Mouse (Mus musculus) liver, postnatal 0 days (tissue): ENCODE measurements around the gene Slco4c1. TPM values are rescaled to one million over a fixed set of nuclear protein-coding genes. Genes with fewer than 3 reads are reported as not detected.

ENCODE experiments used
- ATAC-seq: fragments of 200-750 bp; cut with Nextera tagmentation; 2 replicates; pipeline ENCODE4 v1.8.0; 2017; ENCODE audit warnings: mild to moderate bottlenecking, moderate library complexity
- DNase-seq: peaks from one replicate; pipeline ENCODE4 v3.0.0-alpha.2; 2016
- H3K27ac ChIP-seq: fragments of 300-500 bp; sonication (generic); 2 replicates; pipeline ENCODE4 v1.5.1; 2014; ENCODE audit warnings: antibody characterized with exemption, moderate library complexity, mild to moderate bottlenecking, low read depth
- H3K27me3 ChIP-seq: fragments of 300-500 bp; sonication (generic); 2 replicates; pipeline ENCODE4 v1.6.1; 2014; ENCODE audit warnings: low read length, control low read depth, mixed read lengths; ENCODE audit not compliant: insufficient read depth
- H3K36me3 ChIP-seq: fragments of 300-500 bp; sonication (generic); replicated peaks from 2 replicates; pipeline ENCODE4 v1.6.1; 2014; ENCODE audit warnings: mild to moderate bottlenecking, control low read depth, low read length, moderate library complexity, mixed read lengths; ENCODE audit not compliant: insufficient read depth
- H3K4me1 ChIP-seq: fragments of 300-500 bp; sonication (generic); 2 replicates; pipeline ENCODE4 v1.6.1; 2014; ENCODE audit warnings: antibody characterized with exemption, mild to moderate bottlenecking, control low read depth; ENCODE audit not compliant: insufficient read depth
- H3K4me2 ChIP-seq: fragments of 300-500 bp; sonication (generic); 2 replicates; pipeline ENCODE4 v1.6.1; 2014; ENCODE audit warnings: low read depth, mild to moderate bottlenecking, low read length, moderate library complexity, mixed read lengths
- H3K4me3 ChIP-seq: fragments of 300-500 bp; sonication (generic); 2 replicates; pipeline ENCODE4 v1.5.1; 2014; ENCODE audit warnings: low read depth, low read length
- H3K9ac ChIP-seq: fragments of 300-500 bp; sonication (generic); replicated peaks from 2 replicates; pipeline ENCODE4 v1.6.1; 2014; ENCODE audit warnings: mild to moderate bottlenecking, moderate library complexity
- H3K9me3 ChIP-seq: fragments of 300-500 bp; sonication (generic); 2 replicates; pipeline ENCODE4 v1.6.1; 2016; ENCODE audit warnings: mild to moderate bottlenecking, control low read depth, low read length, mixed read lengths
- CTCF ChIP-seq: sonication (generic); IDR thresholded peaks from 2 replicates; pipeline ENCODE4 v1.5.1; 2016; ENCODE audit warnings: antibody characterized with exemption, low read depth
- EP300 ChIP-seq: IDR thresholded peaks from 2 replicates; pipeline ENCODE4 v1.6.1; 2016; ENCODE audit warnings: antibody characterized with exemption, low read depth, mild to moderate bottlenecking
- WGBS: fragments of 180-500 bp; shearing (Covaris S2); extraction: QIAGEN DNeasy Blood & Tissue Kit; methylation state at CpG from one replicate; pipeline ENCODE4 v1.1.7; 2014; ENCODE audit not compliant: insufficient replicate concordance; 5-methylcytosine and 5-hydroxymethylcytosine counted together
- polyA plus RNA-seq: library from polyadenylated mRNA; unstranded; fragments of >200 nt; fragmentation: Nextera tagmentation; extraction: Ambion mirVana; gene quantifications from 2 replicates; pipeline ENCODE4 v1.2.1, GENCODE M21; 2015

Slco4c1 gene
- polyA plus RNA-seq, 1 experiment from 2014 or later = 1.8 TPM

DNA sequence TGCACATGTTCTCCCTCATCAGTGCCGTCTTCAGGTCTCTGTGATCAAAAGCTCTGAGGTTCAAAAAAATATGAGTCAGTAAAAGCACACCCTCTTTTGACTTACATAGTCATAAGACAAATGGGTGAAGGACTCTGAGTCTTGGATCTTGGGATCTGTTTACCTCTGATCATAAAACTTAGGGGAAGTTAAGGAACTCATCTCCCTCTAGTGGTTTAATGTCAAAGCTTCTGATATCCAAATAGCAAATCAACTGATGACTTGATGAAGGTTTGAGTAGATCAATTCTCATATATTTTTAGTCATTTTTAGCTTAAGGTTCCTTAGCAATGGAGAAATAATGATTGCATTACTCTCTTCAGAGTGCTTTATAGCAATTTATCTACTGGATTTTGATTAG, 82.7 kb downstream of the Slco4c1 start:
- no peak for ATAC-seq
- no peak overlapping the region for H3K4me3 ChIP-seq
- no peaks in the 10 kb centered on the region for H3K27me3 ChIP-seq
- H3K27ac ChIP-seq = no peak overlapping the region
- DNase-seq = no peak
- H3K4me1 ChIP-seq = no peaks in the 10 kb centered on the region
- TF ChIP-seq CTCF = no peak
- no peak for TF ChIP-seq EP300
- no peaks in the 10 kb centered on the region for H3K36me3 ChIP-seq
- H3K9ac ChIP-seq = no peak overlapping the region
- H3K9me3 ChIP-seq = no peaks in the 10 kb centered on the region
- no peak overlapping the region for H3K4me2 ChIP-seq
- WGBS = 56% methylated on average over 1 of the region's 1 CpGs

DNA sequence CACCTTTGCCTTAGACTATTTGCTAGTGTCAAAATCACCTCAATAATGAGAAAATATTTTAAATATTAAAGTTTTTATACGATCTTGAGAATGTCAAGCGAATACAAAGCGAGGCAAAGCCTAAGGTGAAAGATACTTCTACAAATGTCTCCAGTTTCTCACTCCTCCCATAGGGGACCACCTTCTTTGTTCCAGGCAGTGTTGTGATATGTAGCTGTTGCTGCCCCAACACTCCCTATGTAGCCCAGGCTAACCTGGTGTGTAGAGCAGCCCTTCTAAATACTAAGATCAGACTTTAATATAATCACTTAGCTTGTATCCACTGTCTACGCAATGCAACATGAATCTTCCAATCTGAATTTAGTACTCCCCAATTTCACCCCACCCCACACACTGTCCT, 97.8 kb downstream of the Slco4c1 start:
- no peak overlapping the region for H3K4me3 ChIP-seq
- H3K27me3 ChIP-seq = no peaks in the 10 kb centered on the region
- ATAC-seq (no peak), DNase-seq (no peak)
- WGBS = 83% methylated on average over 4 of the region's 4 CpGs
- no peak overlapping the region for H3K4me2 ChIP-seq
- no peaks in the 10 kb centered on the region for H3K4me1 ChIP-seq
- no peaks in the 10 kb centered on the region for H3K9me3 ChIP-seq
- H3K27ac ChIP-seq = no peak overlapping the region
- no peak for TF ChIP-seq EP300
- TF ChIP-seq CTCF = no peak
- H3K36me3 ChIP-seq = no peaks in the 10 kb centered on the region
- no peak overlapping the region for H3K9ac ChIP-seq

GRCm38 (mm10) chr1:96773712-96774111, 98.3 kb downstream of the Slco4c1 start:
- Histone ChIP-seq H3K4me2 (no peak overlapping the region), H3K36me3 (no peaks in the 10 kb centered on the region), H3K27ac (no peak overlapping the region), H3K9ac (no peak overlapping the region), H3K9me3 (no peaks in the 10 kb centered on the region), H3K4me3 (no peak overlapping the region), H3K4me1 (no peaks in the 10 kb centered on the region), H3K27me3 (no peaks in the 10 kb centered on the region)
- ATAC-seq (no peak), DNase-seq (no peak)
- WGBS = 80% methylated on average over 5 of the region's 5 CpGs
- TF ChIP-seq EP300 = no peak
- TF ChIP-seq CTCF = no peak

GRCm38 (mm10) chr1:96770283-96770682, 101.7 kb downstream of the Slco4c1 start:
- DNase-seq = no peak
- no peak for TF ChIP-seq EP300
- TF ChIP-seq CTCF = no peak
- Histone ChIP-seq H3K4me3 (no peak overlapping the region), H3K36me3 (no peaks in the 10 kb centered on the region), H3K9me3 (no peaks in the 10 kb centered on the region), H3K4me2 (no peak overlapping the region), H3K4me1 (no peaks in the 10 kb centered on the region), H3K9ac (no peak overlapping the region), H3K27ac (no peak overlapping the region), H3K27me3 (no peaks in the 10 kb centered on the region)
- WGBS = 86% methylated on average over 1 of the region's 1 CpGs
- ATAC-seq = no peak

DNA sequence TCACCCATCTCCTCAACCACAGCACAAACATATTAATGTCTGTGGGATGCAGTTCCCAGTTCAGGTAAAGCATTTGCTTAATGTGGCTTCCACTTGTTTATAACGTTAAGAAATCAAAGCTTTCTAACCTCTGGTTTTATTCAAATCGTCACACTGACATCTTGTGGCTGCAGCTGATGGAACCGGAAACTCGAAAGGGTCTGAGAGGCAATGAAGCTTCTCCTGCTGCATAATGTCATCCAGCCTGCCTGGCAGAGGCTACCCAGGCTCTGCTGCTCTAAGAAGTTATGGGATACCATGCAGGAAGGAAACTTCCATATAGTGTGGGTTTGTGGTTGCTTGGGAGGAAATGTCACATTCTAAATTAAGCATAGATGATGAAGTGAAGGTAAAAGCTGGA, 103.7 kb downstream of the Slco4c1 start:
- Histone ChIP-seq H3K4me2 (no peak overlapping the region), H3K27me3 (no peaks in the 10 kb centered on the region), H3K36me3 (no peaks in the 10 kb centered on the region), H3K9me3 (no peaks in the 10 kb centered on the region), H3K9ac (no peak overlapping the region), H3K4me3 (no peak overlapping the region), H3K4me1 (no peaks in the 10 kb centered on the region), H3K27ac (no peak overlapping the region)
- DNase-seq (no peak), ATAC-seq (no peak)
- WGBS = 6% methylated on average over 4 of the region's 4 CpGs
- TF ChIP-seq EP300 = no peak
- peak; percentile 15; the same call in 1 of the 2 replicates for TF ChIP-seq CTCF

- DNase-seq (no peak), ATAC-seq (no peak)
- H3K36me3 ChIP-seq = no peaks in the 10 kb centered on the region
- 26% methylated on average over 1 of the region's 1 CpGs for WGBS
- H3K9me3 ChIP-seq = no peaks in the 10 kb centered on the region
- TF ChIP-seq CTCF (no peak), EP300 (no peak)
- H3K27me3 ChIP-seq = no peaks in the 10 kb centered on the region
- H3K27ac ChIP-seq = no peak overlapping the region
- H3K4me2 ChIP-seq = no peak overlapping the region
- no peaks in the 10 kb centered on the region for H3K4me1 ChIP-seq
- H3K9ac ChIP-seq = no peak overlapping the region
- no peak overlapping the region for H3K4me3 ChIP-seq
These were observed 105.4 kb downstream of the Slco4c1 start for GRCm38 (mm10) chr1:96766535-96766934.
